Mouse (Mus musculus) small intestine, adult 10 weeks (tissue): Measurements from ENCODE around the gene Chmp1a. TPM values are rescaled to one million over a fixed set of nuclear protein-coding genes. Genes with fewer than 3 reads are reported as not detected.

Experiments
- polyA plus RNA-seq: library from polyadenylated mRNA; stranded (reverse); fragments of 350-450 nt; fragmentation: Illumina TruSeq; extraction: RNeasy Lipid Tissue Mini Kit (QIAGEN cat#74804); gene quantifications from one replicate; pipeline ENCODE4 v1.2.3, GENCODE M21; 2014; ENCODE audit warnings: low replicate concordance

The Chmp1a gene
- 4.3 TPM for polyA plus RNA-seq

DNA sequence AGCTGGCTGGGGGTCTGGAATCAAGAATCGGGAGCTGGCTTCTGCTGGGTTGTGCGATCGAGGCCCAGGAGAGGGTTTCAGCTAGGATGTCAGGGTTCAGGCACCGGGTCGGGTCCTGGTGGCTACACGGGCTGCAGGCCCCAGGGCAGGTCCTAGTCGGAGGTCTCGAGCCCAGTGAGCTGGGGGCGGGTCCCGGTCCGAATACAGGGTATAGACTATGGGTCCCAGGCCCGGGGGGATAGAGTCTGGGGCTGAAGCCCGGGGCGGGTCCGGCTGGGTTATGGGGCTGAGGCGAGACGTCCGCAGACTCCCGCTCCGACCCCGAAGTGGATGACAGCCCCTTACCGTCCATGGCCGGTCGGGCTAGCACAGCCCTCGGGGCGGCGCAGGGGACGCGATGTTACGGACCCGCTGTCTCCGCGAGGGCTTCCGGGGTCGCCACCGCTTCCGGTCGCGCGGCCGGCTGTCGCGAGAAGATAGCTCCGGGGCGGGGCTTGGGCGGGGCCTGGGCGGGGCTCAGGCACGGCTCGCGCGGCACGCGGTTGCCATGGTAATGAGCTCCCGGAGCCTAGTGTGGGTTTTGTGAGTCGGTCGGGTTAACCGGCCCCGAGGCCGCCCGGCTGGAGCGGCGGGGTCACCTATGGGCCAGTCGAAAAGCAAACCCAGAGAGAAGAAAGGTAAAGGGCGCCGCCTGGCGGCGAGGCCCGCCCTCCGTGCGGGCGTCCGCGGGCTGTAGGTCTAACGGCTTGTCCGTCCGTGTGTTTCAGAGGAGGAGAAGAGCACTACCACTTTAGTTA is at the start of gene Chmp1a, which contains the start of gene Spata33:
Chmp1a (minus strand) TSS at position 443 of the 797 bp plus-strand sequence.
Spata33 (plus strand) TSS at position 512 of the 797 bp plus-strand sequence.

GRCm38 (mm10) chr8:123254099-123254885 is 41.7 kb upstream of the Chmp1a start, which contains the start of the genes Zfp276 and Vps9d1:
TSS of gene Zfp276 (plus strand) at chr8:123254195.
TSS of gene Vps9d1 (minus strand) at chr8:123254348.

DNA sequence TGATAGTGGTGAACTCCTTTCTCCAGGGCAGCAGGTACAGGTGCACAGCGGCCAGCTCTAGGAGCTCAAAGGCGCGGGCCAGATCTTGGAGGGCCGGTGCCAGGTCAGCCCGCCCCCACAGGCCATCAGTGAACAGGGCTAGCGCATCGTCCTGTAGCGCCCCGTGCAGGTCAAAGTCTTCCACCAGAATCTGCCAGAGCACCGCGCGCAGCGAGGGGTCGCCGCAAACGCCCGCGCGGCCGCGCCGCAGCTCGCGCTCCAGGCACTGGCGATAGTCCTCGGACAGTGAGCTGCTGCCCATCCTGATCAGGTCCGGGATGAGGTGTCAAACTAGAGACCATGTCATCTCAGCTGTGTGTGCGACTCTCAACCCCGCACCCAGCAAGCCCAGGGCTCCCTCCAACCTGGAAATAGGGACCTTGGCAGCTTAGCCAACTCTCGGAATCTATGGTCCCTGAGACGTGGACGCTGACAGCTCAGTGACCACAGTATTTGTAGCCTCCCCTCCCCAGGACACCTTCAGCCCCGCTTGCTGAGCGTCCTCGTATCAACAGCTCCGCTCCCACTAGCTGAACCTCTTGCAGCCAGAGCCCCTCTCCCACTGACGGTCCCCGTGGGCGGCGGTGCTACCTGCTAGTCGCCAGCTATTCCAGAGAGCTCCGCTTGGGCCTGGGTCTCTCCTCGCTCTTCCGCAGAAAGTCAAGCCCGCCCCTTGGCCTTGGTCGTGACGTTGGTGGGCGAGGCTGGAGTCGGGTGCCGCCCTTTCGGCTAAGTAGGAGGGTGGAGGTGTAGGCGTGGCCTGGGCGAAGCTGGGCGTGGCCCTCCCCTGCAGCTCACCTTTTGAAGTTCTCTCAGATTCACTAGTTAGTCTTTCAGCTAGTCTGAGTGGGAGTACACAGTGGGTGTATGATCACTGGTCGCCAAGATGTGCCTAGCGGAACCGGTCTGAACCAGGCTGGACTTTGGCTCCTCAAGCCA is 23.2 kb upstream of the Chmp1a start, which contains the start of gene Spata2l:
Spata2l (minus strand) TSS at position 714 of the 978 bp plus-strand sequence.

DNA sequence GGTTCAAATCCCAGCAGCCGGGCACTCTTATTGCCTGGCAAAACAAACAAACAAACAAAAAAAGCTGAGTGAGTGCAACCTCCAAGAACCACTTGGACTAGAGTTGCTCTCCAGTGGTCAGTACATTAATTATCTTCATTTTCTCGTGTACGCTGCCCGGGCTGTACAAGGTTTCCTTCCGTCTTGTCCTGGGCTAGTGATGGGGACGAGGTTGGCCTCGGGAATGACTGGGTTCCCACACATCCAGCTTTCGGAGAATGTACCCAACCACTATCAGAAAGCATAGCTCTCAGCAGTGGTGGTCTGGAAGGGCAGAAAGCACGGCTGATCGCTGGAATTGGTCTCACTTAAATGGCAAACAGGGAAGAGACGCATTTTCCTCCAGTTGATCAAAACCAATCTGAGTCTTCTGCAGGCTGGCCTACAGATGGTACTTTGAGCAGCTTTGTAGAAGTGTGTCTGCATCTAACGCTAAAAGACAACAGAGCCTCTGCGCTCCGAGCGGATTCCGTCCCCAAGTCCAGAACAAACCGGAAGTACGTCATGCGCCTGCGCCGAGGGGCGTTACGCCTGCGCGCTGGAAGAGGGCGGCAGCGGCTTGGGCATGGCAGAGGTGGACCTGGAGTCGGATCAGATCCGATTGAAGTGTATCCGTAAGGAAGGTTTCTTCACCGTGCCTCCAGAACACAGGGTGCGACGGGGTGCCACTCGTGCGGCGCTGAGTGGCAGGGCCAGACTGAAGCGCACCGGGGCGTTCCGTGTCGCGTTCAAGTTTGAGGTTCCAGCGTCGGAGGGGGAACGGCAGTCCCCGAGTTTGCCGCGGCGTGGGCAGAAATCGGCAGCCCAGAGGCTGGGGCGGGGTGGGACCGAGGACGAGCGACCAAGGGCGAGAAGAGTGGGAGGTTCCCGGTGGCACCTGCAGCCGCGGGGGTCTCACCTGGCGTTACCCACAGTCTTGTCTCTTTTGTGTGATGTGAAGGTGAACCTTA is 12.0 kb upstream of the Chmp1a start, which contains the start of gene Cdk10:
Cdk10 (plus strand) TSS at position 565 of the 989 bp plus-strand sequence.

DNA sequence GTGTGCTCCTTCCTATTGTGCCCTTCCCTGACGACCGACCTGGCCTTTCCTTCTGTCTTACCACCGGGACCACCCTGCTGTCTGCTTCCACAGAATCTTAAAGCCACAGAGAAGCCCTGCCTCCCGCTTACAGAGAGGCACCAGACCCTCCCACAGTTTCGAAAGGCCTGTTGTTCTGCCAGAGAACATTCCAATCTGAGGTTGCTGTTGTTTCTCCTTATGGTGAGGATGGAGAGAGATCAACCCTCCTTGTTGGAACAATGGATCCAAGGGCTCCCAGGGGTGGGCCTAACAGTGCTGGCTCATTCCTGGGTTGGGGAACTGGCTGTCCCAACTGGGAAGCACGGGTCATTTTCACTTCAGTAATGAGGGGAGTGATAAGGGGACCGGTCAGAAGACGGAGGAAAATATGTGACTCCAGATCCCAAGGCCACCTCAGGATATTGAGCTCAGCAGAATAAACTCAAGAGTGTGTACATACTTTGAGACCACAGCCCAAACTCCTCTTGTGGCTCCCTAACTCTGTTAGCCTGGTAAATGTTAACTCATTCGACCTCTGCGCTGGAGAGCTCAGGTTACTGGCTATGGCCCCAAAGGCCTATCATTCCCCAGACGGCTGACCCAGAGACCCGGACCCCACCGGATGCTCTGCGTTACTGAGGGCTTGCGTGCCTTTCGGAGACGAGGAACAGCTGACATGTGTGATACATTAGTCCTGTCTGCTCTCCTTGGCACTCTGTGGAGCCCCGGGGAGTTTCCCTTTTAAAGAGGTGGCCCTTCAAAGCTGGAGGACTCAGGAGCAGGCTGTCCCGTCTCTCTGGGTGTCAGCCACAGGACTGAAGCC is 26.8 kb downstream of the Chmp1a start, which contains the start of gene Dpep1:
Dpep1 (plus strand) TSS at position 677 of the 844 bp plus-strand sequence.

GRCm38 (mm10) chr8:123157888-123158465 is 54.6 kb downstream of the Chmp1a start, which contains the start of gene Sult5a1:
TSS of gene Sult5a1 (minus strand) at chr8:123158315.

Other genes with a start within 250 kb of the Chmp1a start
- gene Ankrd11, start 170.5 kb downstream of the Chmp1a start, polyA plus RNA-seq: 48.6 TPM
- 21.2 TPM for gene Spg7, start 149.8 kb downstream of the Chmp1a start, polyA plus RNA-seq
- 16.3 TPM for gene Rpl13, start 110.4 kb downstream of the Chmp1a start, polyA plus RNA-seq
- not detected for gene Cpne7, start 95.4 kb downstream of the Chmp1a start, polyA plus RNA-seq
- gene Sult5a1, start 54.4 kb downstream of the Chmp1a start, polyA plus RNA-seq: not detected
- 22.8 TPM for gene Dpep1, start 26.5 kb downstream of the Chmp1a start, polyA plus RNA-seq
- gene Spata33, start 69 bp upstream of the Chmp1a start, polyA plus RNA-seq: not detected
- 1.6 TPM for gene Cdk10, start 12.1 kb upstream of the Chmp1a start, polyA plus RNA-seq
- not detected for gene Spata2l, start 23.5 kb upstream of the Chmp1a start, polyA plus RNA-seq
- gene Zfp276, start 41.4 kb upstream of the Chmp1a start, polyA plus RNA-seq: 1.4 TPM
- 0.89 TPM for gene Vps9d1, start 41.6 kb upstream of the Chmp1a start, polyA plus RNA-seq
- gene Fanca, start 105.8 kb upstream of the Chmp1a start, polyA plus RNA-seq: 0.89 TPM
- gene Spire2, start 120.0 kb upstream of the Chmp1a start, polyA plus RNA-seq: 0.26 TPM
- 128 TPM for gene Tcf25, start 161.0 kb upstream of the Chmp1a start, polyA plus RNA-seq
- not detected for gene Mc1r, start 194.3 kb upstream of the Chmp1a start, polyA plus RNA-seq
- 0.30 TPM for gene Tubb3, start 198.7 kb upstream of the Chmp1a start, polyA plus RNA-seq
- gene Def8, start 210.8 kb upstream of the Chmp1a start, polyA plus RNA-seq: 1.8 TPM